Mouse (Mus musculus) midbrain, postnatal 0 days (tissue): ENCODE data around the gene Smim11. TPM values are rescaled to one million over a fixed set of nuclear protein-coding genes. Genes with fewer than 3 reads are reported as not detected.

Source experiments
- ATAC-seq: fragments of 200-750 bp; cut with Nextera tagmentation; 2 replicates; pipeline ENCODE4 v1.8.0; 2017; ENCODE audit warnings: moderate number of reproducible peaks, mild to moderate bottlenecking, moderate TSS enrichment, moderate library complexity; ENCODE audit not compliant: low FRiP score
- DNase-seq: peaks from one replicate; pipeline ENCODE4 v3.0.0-alpha.2; 2015; ENCODE audit warnings: low spot score
- H3K27ac ChIP-seq: fragments of 300-500 bp; sonication (generic); 2 replicates; pipeline ENCODE4 v1.5.1; 2014; ENCODE audit warnings: low read depth, mild to moderate bottlenecking, low read length, mixed read lengths
- H3K27me3 ChIP-seq: fragments of 300-500 bp; sonication (generic); 2 replicates; pipeline ENCODE4 v1.6.1; 2014; ENCODE audit warnings: low read length, control low read depth, mixed read lengths; ENCODE audit not compliant: insufficient read depth
- H3K36me3 ChIP-seq: fragments of 300-500 bp; sonication (generic); 2 replicates; pipeline ENCODE4 v1.6.1; 2014; ENCODE audit warnings: low read length, control low read depth, mixed read lengths; ENCODE audit not compliant: insufficient read depth
- H3K4me1 ChIP-seq: fragments of 300-500 bp; sonication (generic); 2 replicates; pipeline ENCODE4 v1.6.1; 2014; ENCODE audit warnings: mild to moderate bottlenecking, control low read depth, antibody characterized with exemption, low read length, mixed read lengths; ENCODE audit not compliant: insufficient read depth
- H3K4me2 ChIP-seq: fragments of 300-500 bp; sonication (generic); 2 replicates; pipeline ENCODE4 v1.6.1; 2014; ENCODE audit warnings: low read depth, mild to moderate bottlenecking, low read length, mixed read lengths; ENCODE audit not compliant: poor library complexity, severe bottlenecking
- H3K4me3 ChIP-seq: fragments of 300-500 bp; sonication (generic); 2 replicates; pipeline ENCODE4 v1.5.1; 2014; ENCODE audit warnings: low read depth, mild to moderate bottlenecking, low read length, moderate library complexity
- H3K9ac ChIP-seq: fragments of 300-500 bp; sonication (generic); replicated peaks from 2 replicates; pipeline ENCODE4 v1.6.1; 2014; ENCODE audit warnings: mild to moderate bottlenecking, low read length, moderate library complexity, mixed read lengths; ENCODE audit not compliant: poor library complexity, severe bottlenecking
- H3K9me3 ChIP-seq: fragments of 300-500 bp; sonication (generic); 2 replicates; pipeline ENCODE4 v1.6.1; 2016; ENCODE audit warnings: low read length, control low read depth
- CTCF ChIP-seq: IDR thresholded peaks from 2 replicates; pipeline ENCODE4 v1.5.1; 2016; ENCODE audit warnings: antibody characterized with exemption, mild to moderate bottlenecking
- WGBS: fragments of 180-500 bp; shearing (Covaris S2); extraction: QIAGEN DNeasy Blood & Tissue Kit; methylation state at CpG from one replicate; pipeline ENCODE4 v1.1.7; 2014; 5-methylcytosine and 5-hydroxymethylcytosine counted together
- polyA plus RNA-seq: library from polyadenylated mRNA; unstranded; fragments of >200 nt; fragmentation: Nextera tagmentation; extraction: Ambion mirVana; gene quantifications from 2 replicates; pipeline ENCODE4 v1.2.1, GENCODE M21; 2015
- total RNA-seq: library from RNA; depleted of rRNA; stranded (reverse); fragments of >200 nt; gene quantifications from 2 replicates; pipeline ENCODE4 v1.2.3, GENCODE M21; 2014; rRNA removed

The Smim11 gene
- total RNA-seq (6.8 and 30.2 TPM in 2 replicates), polyA plus RNA-seq (41.6 and 44.9 TPM in 2 replicates)

DNA sequence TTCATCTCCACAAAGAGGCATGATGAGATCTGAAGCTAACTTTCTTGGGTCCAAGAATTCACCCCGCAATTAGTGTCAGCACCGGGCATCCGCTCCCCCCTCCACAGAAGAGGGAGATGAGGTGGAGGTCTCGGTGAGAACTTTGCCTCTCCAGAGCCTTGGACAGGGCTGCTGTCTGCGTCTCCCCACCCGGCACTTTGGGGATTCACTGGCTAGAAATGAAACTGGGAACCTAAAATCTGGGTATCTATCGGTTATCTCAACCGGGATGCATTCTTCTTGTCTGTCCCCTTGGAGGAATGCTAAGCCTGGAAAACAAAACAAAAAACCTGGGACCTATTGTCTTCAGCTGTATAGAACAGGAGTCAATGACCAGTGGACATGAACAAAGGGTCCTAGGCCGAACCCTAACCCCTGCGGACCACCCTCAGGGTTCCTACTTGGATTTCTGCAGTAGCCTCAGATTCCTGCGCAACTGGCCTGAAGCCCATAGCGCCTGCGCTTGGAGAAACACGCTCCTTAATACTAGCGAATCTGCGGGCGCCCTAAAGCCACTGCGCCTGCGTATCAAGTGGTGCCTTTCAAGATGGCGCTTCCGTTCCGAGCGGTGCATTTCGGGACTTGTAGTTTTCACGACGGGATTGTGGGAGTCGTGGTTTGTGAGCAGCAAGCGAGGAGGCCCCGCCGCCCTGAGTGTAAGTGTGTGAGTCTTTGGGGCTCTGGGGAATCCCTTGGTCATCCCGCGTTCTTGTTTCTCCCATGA lies at the start of gene Smim11:
TSS of gene Smim11 (plus strand) at position 638 of the 763 bp plus-strand sequence.
- WGBS, result 8% methylated on average over 32 of the region's 32 CpGs
- peak within 1 kb of the TSS; percentile 80 for H3K27ac ChIP-seq
- no peaks in the 10 kb centered on the region for H3K27me3 ChIP-seq
- no peaks in the 10 kb centered on the region for H3K9me3 ChIP-seq
- peak; percentile 90 for ATAC-seq
- H3K4me2 ChIP-seq, result peak within 1 kb of the TSS; percentile 78
- H3K4me3 ChIP-seq, result peak within 1 kb of the TSS; percentile 67
- H3K36me3 ChIP-seq, result peaks cover 5% of the 10 kb centered on the region; the same call in 1 of the 2 replicates
- peak; percentile 99 for DNase-seq
- H3K9ac ChIP-seq, result peak within 1 kb of the TSS; percentile 72
- peaks cover 10% of the 10 kb centered on the region; the same call in 1 of the 2 replicates for H3K4me1 ChIP-seq
- no peak for TF ChIP-seq CTCF

DNA sequence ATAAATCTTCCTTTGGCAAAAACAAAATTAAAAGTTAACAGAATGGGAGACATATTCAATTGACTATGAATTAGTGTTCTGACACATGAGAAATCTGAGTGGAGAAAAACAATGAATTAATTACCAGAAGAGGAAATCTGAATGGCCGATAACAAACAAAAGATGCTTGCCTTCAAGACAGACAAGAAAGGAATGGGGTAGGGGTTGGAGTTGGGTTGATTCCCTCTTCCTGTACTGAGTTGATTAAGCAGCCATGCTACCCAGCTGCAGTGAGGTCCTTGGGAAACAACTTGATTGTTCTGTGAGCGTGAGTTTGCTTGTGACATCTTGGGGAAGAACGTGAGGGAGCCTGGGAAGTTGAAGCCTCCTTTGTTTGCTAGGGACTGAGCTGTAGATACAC lies 46.8 kb upstream of the Smim11 start:
- Histone ChIP-seq H3K27ac (no peak overlapping the region), H3K4me1 (no peaks in the 10 kb centered on the region), H3K4me3 (no peak overlapping the region), H3K36me3 (no peaks in the 10 kb centered on the region), H3K9ac (no peak overlapping the region), H3K27me3 (no peaks in the 10 kb centered on the region), H3K4me2 (no peak overlapping the region), H3K9me3 (no peaks in the 10 kb centered on the region)
- ATAC-seq, result no peak
- 82% methylated on average over 3 of the region's 3 CpGs for WGBS
- DNase-seq, result no peak
- no peak for TF ChIP-seq CTCF

- no peaks in the 10 kb centered on the region for H3K4me1 ChIP-seq
- DNase-seq, result no peak
- no peak overlapping the region for H3K4me2 ChIP-seq
- no peaks in the 10 kb centered on the region; the same call in 1 of the 2 replicates for H3K27me3 ChIP-seq
- WGBS, result 81% methylated on average over 12 of the region's 12 CpGs
- H3K9me3 ChIP-seq, result no peaks in the 10 kb centered on the region
- H3K4me3 ChIP-seq, result no peak overlapping the region
- H3K9ac ChIP-seq, result no peak overlapping the region
- no peak for ATAC-seq
- H3K27ac ChIP-seq, result no peak overlapping the region
- TF ChIP-seq CTCF, result no peak
- H3K36me3 ChIP-seq, result no peaks in the 10 kb centered on the region
These were observed 33.2 kb upstream of the Smim11 start for GRCm38 (mm10) chr16:92267861-92268260.

- H3K27me3 ChIP-seq, result no peaks in the 10 kb centered on the region; the same call in 1 of the 2 replicates
- H3K4me3 ChIP-seq, result no peak overlapping the region
- ATAC-seq (no peak), DNase-seq (no peak)
- H3K4me1 ChIP-seq, result no peaks in the 10 kb centered on the region
- WGBS, result 81% methylated on average over 5 of the region's 5 CpGs
- H3K9me3 ChIP-seq, result no peaks in the 10 kb centered on the region
- H3K27ac ChIP-seq, result no peak overlapping the region
- H3K4me2 ChIP-seq, result no peak overlapping the region
- H3K9ac ChIP-seq, result no peak overlapping the region
- H3K36me3 ChIP-seq, result no peaks in the 10 kb centered on the region
- no peak for TF ChIP-seq CTCF
These were observed 26.6 kb upstream of the Smim11 start for GRCm38 (mm10) chr16:92274516-92274915.

- H3K4me1 ChIP-seq, result no peaks in the 10 kb centered on the region
- no peak for DNase-seq
- H3K36me3 ChIP-seq, result no peaks in the 10 kb centered on the region
- 73% methylated on average over 4 of the region's 4 CpGs for WGBS
- H3K27ac ChIP-seq, result no peak overlapping the region
- no peak overlapping the region for H3K4me2 ChIP-seq
- no peak overlapping the region for H3K9ac ChIP-seq
- H3K4me3 ChIP-seq, result no peak overlapping the region
- H3K27me3 ChIP-seq, result no peaks in the 10 kb centered on the region; the same call in 1 of the 2 replicates
- no peaks in the 10 kb centered on the region for H3K9me3 ChIP-seq
- TF ChIP-seq CTCF, result no peak
- no peak for ATAC-seq
These were observed 25.6 kb upstream of the Smim11 start for GRCm38 (mm10) chr16:92275526-92275925.

DNA sequence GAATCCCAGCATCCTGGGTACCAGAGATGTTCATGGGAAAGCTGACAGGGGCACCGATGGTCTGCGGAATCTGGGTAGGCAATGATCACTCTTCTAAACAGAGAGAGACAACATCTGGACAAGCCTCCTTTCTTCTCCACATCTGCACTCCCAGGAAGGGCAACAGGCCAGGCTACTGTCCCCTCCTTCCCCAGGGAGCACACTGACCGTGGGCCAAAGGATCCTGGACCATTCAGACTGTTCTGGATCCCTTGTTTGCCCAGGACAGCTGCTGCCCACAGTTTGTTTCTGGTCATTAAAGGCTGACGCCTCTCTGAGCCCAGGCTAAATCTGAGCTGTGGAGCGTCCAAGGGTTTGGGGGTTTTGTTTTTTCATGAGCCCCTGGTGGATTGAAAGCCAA lies 18.4 kb upstream of the Smim11 start:
- DNase-seq, result no peak
- H3K9me3 ChIP-seq, result no peaks in the 10 kb centered on the region

More for the DNA sequence above, 18.4 kb upstream of the Smim11 start:
- WGBS, result 79% methylated on average over 5 of the region's 5 CpGs
- H3K4me1 ChIP-seq, result no peaks in the 10 kb centered on the region
- no peak for TF ChIP-seq CTCF
- ATAC-seq, result no peak
- no peaks in the 10 kb centered on the region for H3K36me3 ChIP-seq
- H3K4me3 ChIP-seq, result no peak overlapping the region
- no peak overlapping the region for H3K27ac ChIP-seq
- H3K4me2 ChIP-seq, result no peak overlapping the region
- H3K9ac ChIP-seq, result no peak overlapping the region
- no peaks in the 10 kb centered on the region for H3K27me3 ChIP-seq
